Mouse (Mus musculus): ENCODE results near the gene Krt76. TPM values are rescaled to one million over a fixed set of nuclear protein-coding genes. Genes with fewer than 3 reads are reported as not detected.

Krt76 gene
- polyA plus RNA-seq (2015; fragmentation: Nextera tagmentation; extraction: Ambion mirVana) = not detected in 2 replicates

- no peak within 1 kb of the TSS for H3K4me2 ChIP-seq (ENCODE audit: low read depth, low read length)
- no peaks in the 10 kb centered on the region for H3K9me3 ChIP-seq (ENCODE audit: control insufficient read depth, low read length)
- no peaks in the 10 kb centered on the region for H3K4me1 ChIP-seq (ENCODE audit: control insufficient read depth, insufficient read depth, low read length)
- H3K4me3 ChIP-seq (ENCODE audit: low read length) = no peak within 1 kb of the TSS
- H3K36me3 ChIP-seq (ENCODE audit: control insufficient read depth, insufficient read depth, low read length) = no peaks in the 10 kb centered on the region
- no peak within 1 kb of the TSS for H3K9ac ChIP-seq (ENCODE audit: low read depth, low read length)
- WGBS = 65% methylated on average over 4 of the region's 4 CpGs
- H3K27ac ChIP-seq (ENCODE audit: low read length) = no peak within 1 kb of the TSS
- no peaks in the 10 kb centered on the region for H3K27me3 ChIP-seq (replicated peaks; ENCODE audit: control insufficient read depth, insufficient read depth, low read length)
- no peak for ATAC-seq
Observed at GRCm38 (mm10) chr15:101892820-101893219, at the start of gene Krt76. Gene Krt76, minus strand, starts transcription at chr15:101892920.

- H3K27ac ChIP-seq (ENCODE audit: low read length) = no peak overlapping the region
- H3K4me1 ChIP-seq (ENCODE audit: control insufficient read depth, insufficient read depth, low read length) = 0 out of 2 replicates have a peak, but pooled peaks cover 3% of the 10 kb centered on the region
- H3K9me3 ChIP-seq (ENCODE audit: control insufficient read depth, low read length) = no peaks in the 10 kb centered on the region
- no peaks in the 10 kb centered on the region for H3K27me3 ChIP-seq (replicated peaks; ENCODE audit: control insufficient read depth, insufficient read depth, low read length)
- H3K4me2 ChIP-seq (ENCODE audit: low read depth, low read length) = no peak overlapping the region
- H3K36me3 ChIP-seq (ENCODE audit: control insufficient read depth, insufficient read depth, low read length) = no peaks in the 10 kb centered on the region
- 34% methylated on average over 8 of the region's 8 CpGs for WGBS
- no peak overlapping the region for H3K9ac ChIP-seq (ENCODE audit: low read depth, low read length)
- no peak for ATAC-seq
- H3K4me3 ChIP-seq (ENCODE audit: low read length) = no peak overlapping the region
Observed at GRCm38 (mm10) chr15:101941948-101942347, 49.2 kb upstream of the Krt76 start.

DNA sequence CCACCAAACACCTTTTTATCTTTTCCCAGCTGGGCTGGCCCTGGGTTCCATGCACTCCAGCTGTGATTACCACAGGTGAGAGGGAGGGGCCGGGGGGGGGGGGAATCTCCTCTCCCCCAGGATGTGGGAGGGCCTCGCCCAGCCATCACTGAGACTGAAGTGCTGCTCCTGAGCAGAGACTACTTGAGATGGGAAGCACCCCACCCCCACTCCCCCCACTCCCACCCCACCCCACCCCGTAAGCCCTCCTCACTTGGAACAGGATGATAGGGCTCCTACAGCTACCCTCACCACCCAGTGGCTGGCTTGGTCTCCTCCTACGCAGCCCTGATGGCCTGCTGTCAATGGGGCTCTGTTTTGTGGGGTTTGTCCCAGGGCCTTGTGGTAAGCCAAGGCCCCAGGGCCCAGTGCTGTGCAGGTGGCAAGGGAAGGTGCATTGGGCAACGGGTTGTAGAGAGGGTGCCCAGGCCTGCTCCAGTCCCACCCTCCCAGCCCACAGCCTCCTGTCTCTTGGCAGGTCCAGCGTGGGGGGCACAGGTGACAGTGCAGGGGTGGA lies 47.6 kb upstream of the Krt76 start, which contains the start of gene Krt79:
Gene Krt79 (minus strand): TSS at position 51 of the 556 bp plus-strand sequence.
- WGBS = 65% methylated on average over 6 of the region's 6 CpGs
- Histone ChIP-seq H3K4me3 (ENCODE audit: low read length) (no peak within 1 kb of the TSS), H3K4me1 (ENCODE audit: control insufficient read depth, insufficient read depth, low read length) (0 out of 2 replicates have a peak, but pooled peaks cover 3% of the 10 kb centered on the region), H3K27ac (ENCODE audit: low read length) (no peak within 1 kb of the TSS), H3K27me3 (replicated peaks; ENCODE audit: control insufficient read depth, insufficient read depth, low read length) (no peaks in the 10 kb centered on the region), H3K9ac (ENCODE audit: low read depth, low read length) (no peak within 1 kb of the TSS), H3K9me3 (ENCODE audit: control insufficient read depth, low read length) (no peaks in the 10 kb centered on the region), H3K4me2 (ENCODE audit: low read depth, low read length) (no peak within 1 kb of the TSS), H3K36me3 (ENCODE audit: control insufficient read depth, insufficient read depth, low read length) (no peaks in the 10 kb centered on the region)
- no peak for ATAC-seq

GRCm38 (mm10) chr15:101938600-101939308 lies 46.0 kb upstream of the Krt76 start:
- Histone ChIP-seq H3K4me1 (ENCODE audit: control insufficient read depth, insufficient read depth, low read length) (0 out of 2 replicates have a peak, but pooled peaks cover 3% of the 10 kb centered on the region), H3K27ac (ENCODE audit: low read length) (no peak overlapping the region), H3K9me3 (ENCODE audit: control insufficient read depth, low read length) (no peaks in the 10 kb centered on the region), H3K4me2 (ENCODE audit: low read depth, low read length) (no peak overlapping the region), H3K9ac (ENCODE audit: low read depth, low read length) (no peak overlapping the region), H3K27me3 (replicated peaks; ENCODE audit: control insufficient read depth, insufficient read depth, low read length) (no peaks in the 10 kb centered on the region), H3K4me3 (ENCODE audit: low read length) (no peak overlapping the region), H3K36me3 (ENCODE audit: control insufficient read depth, insufficient read depth, low read length) (no peaks in the 10 kb centered on the region)
- WGBS = 86% methylated on average over 9 of the region's 9 CpGs
- ATAC-seq = no peak

GRCm38 (mm10) chr15:101933024-101933423 lies 40.3 kb upstream of the Krt76 start:
- ATAC-seq = no peak
- no peak overlapping the region for H3K27ac ChIP-seq (ENCODE audit: low read length)
- H3K9me3 ChIP-seq (ENCODE audit: control insufficient read depth, low read length) = no peaks in the 10 kb centered on the region
- H3K9ac ChIP-seq (ENCODE audit: low read depth, low read length) = no peak overlapping the region
- H3K27me3 ChIP-seq (replicated peaks; ENCODE audit: control insufficient read depth, insufficient read depth, low read length) = no peaks in the 10 kb centered on the region
- H3K4me1 ChIP-seq (ENCODE audit: control insufficient read depth, insufficient read depth, low read length) = peaks cover 9% of the 10 kb centered on the region
- no peak overlapping the region for H3K4me3 ChIP-seq (ENCODE audit: low read length)
- 75% methylated on average over 6 of the region's 6 CpGs for WGBS
- no peak overlapping the region for H3K4me2 ChIP-seq (ENCODE audit: low read depth, low read length)
- no peaks in the 10 kb centered on the region for H3K36me3 ChIP-seq (ENCODE audit: control insufficient read depth, insufficient read depth, low read length)

GRCm38 (mm10) chr15:101929666-101930065 lies 36.9 kb upstream of the Krt76 start:
- peak overlapping the region; percentile 68 for H3K4me2 ChIP-seq (ENCODE audit: low read depth, low read length)
- ATAC-seq = peak; percentile 81
- peak overlapping the region; percentile 54; the same call in 1 of the 2 replicates for H3K9ac ChIP-seq (ENCODE audit: low read depth, low read length)
- no peak overlapping the region for H3K27ac ChIP-seq (ENCODE audit: low read length)
- no peaks in the 10 kb centered on the region for H3K9me3 ChIP-seq (ENCODE audit: control insufficient read depth, low read length)
- H3K27me3 ChIP-seq (replicated peaks; ENCODE audit: control insufficient read depth, insufficient read depth, low read length) = no peaks in the 10 kb centered on the region
- H3K36me3 ChIP-seq (ENCODE audit: control insufficient read depth, insufficient read depth, low read length) = no peaks in the 10 kb centered on the region
- WGBS = 2% methylated on average over 17 of the region's 17 CpGs
- H3K4me3 ChIP-seq (ENCODE audit: low read length) = peak overlapping the region; percentile 33
- H3K4me1 ChIP-seq (ENCODE audit: control insufficient read depth, insufficient read depth, low read length) = peaks cover 9% of the 10 kb centered on the region

DNA sequence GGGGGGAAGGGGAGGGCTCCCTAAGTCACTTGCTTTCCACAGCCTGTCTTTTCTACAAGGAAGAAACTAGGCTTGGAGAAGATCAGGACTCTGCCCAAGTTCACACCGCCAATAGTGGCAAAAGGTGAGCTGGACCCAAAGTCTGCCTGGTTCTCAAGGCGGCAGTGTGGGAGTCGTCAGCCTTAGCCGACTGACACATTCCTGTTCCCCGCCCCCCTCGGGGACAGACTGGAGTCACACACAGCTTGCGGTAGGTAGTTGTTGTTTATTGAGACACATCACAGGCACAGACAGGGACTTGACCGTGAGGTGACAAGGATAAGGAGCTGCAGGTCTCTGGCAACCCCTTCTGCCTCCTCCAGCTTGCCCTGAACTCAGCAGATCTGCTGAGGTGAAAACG lies 36.4 kb upstream of the Krt76 start:
- Histone ChIP-seq H3K9ac (ENCODE audit: low read depth, low read length) (peak overlapping the region; percentile 54; the same call in 1 of the 2 replicates), H3K27me3 (replicated peaks; ENCODE audit: control insufficient read depth, insufficient read depth, low read length) (no peaks in the 10 kb centered on the region), H3K4me2 (ENCODE audit: low read depth, low read length) (peak overlapping the region; percentile 68), H3K4me1 (ENCODE audit: control insufficient read depth, insufficient read depth, low read length) (peaks cover 9% of the 10 kb centered on the region), H3K4me3 (ENCODE audit: low read length) (no peak overlapping the region; the same call in 1 of the 2 replicates), H3K9me3 (ENCODE audit: control insufficient read depth, low read length) (no peaks in the 10 kb centered on the region), H3K27ac (ENCODE audit: low read length) (no peak overlapping the region), H3K36me3 (ENCODE audit: control insufficient read depth, insufficient read depth, low read length) (no peaks in the 10 kb centered on the region)
- 22% methylated on average over 9 of the region's 9 CpGs for WGBS
- ATAC-seq = peak; percentile 58

DNA sequence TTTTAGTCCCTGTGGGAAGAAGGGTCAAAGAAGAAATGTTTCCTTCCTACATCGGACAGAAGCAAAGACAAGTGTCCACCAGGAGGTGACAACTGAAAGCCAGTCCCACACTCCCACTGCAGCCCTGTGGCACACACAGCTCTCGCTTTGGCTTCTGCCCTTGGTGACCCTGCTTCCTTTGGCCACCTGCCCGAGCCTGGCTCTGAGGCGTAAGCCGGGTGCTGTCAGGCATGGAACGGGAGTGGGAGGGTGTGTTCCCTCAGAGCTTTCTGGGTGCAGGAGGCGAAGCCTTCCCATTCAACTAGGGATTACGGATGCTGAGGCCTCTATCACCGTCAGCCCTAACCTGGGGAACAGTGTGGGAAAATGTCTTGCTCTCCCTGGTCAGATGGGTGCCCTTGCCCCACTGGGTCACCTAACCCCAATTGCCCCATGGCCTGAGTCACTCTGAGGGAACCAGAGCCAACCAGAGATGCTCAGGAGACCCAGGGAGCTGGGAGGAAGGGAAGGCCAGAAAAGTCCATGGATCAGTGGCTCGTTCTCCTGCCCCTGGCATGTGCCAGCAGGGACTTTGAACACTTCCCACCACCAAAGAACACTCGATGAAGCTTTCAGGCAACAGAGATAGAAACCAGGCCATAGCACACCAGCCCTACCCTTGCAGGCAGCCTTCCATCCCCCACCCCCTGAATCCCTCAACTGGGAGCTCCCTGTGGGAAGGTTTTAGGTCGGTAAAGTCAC lies 34.8 kb upstream of the Krt76 start:
- no peak overlapping the region for H3K4me3 ChIP-seq (ENCODE audit: low read length)
- 76% methylated on average over 12 of the region's 12 CpGs for WGBS
- no peak overlapping the region for H3K27ac ChIP-seq (ENCODE audit: low read length)
- H3K36me3 ChIP-seq (ENCODE audit: control insufficient read depth, insufficient read depth, low read length) = no peaks in the 10 kb centered on the region
- no peak overlapping the region for H3K9ac ChIP-seq (ENCODE audit: low read depth, low read length)
- no peaks in the 10 kb centered on the region for H3K9me3 ChIP-seq (ENCODE audit: control insufficient read depth, low read length)
- H3K4me2 ChIP-seq (ENCODE audit: low read depth, low read length) = no peak overlapping the region
- H3K27me3 ChIP-seq (replicated peaks; ENCODE audit: control insufficient read depth, insufficient read depth, low read length) = no peaks in the 10 kb centered on the region
- no peak for ATAC-seq
- H3K4me1 ChIP-seq (ENCODE audit: control insufficient read depth, insufficient read depth, low read length) = peaks cover 9% of the 10 kb centered on the region

GRCm38 (mm10) chr15:101925041-101925440 lies 32.3 kb upstream of the Krt76 start:
- Histone ChIP-seq H3K27ac (ENCODE audit: low read length) (no peak overlapping the region), H3K9me3 (ENCODE audit: control insufficient read depth, low read length) (no peaks in the 10 kb centered on the region), H3K9ac (ENCODE audit: low read depth, low read length) (no peak overlapping the region), H3K36me3 (ENCODE audit: control insufficient read depth, insufficient read depth, low read length) (no peaks in the 10 kb centered on the region), H3K4me2 (ENCODE audit: low read depth, low read length) (no peak overlapping the region), H3K4me3 (ENCODE audit: low read length) (no peak overlapping the region), H3K4me1 (ENCODE audit: control insufficient read depth, insufficient read depth, low read length) (peaks cover 8% of the 10 kb centered on the region), H3K27me3 (replicated peaks; ENCODE audit: control insufficient read depth, insufficient read depth, low read length) (no peaks in the 10 kb centered on the region)
- ATAC-seq = no peak
- WGBS = 61% methylated on average over 1 of the region's 1 CpGs

Data from intestine, embryonic 16.5 days (tissue).